In genomic region chr5:98292388-98293048, GRCm38 (mm10) we compare ENCODE assay signal across 10 mouse cellular contexts. TPM values are rescaled to one million over a fixed set of nuclear protein-coding genes. Genes with fewer than 3 reads are reported as not detected.
DNase-seq lines count a peak whose midpoint lies in the region; ATAC-seq and TF ChIP-seq lines count a peak whose summit lies in the region.
"Had no signal": no experiment of that assay in that cellular context is flagged by ENCODE, and none has a peak within 500 bp of the region (broad histone marks: within the 10 kb centered on the region; RNA-seq: fewer than 3 reads in every experiment).

No protein-coding gene starts in this region.

- intact Hi-C loops in left cerebral cortex, adult 2 months (cut with DNase I), result no loop called here
- intact Hi-C loops in left cerebral cortex, postnatal 36 days (cut with DNase I), result no loop called here

- H3K9me3 ChIP-seq in forebrain, embryonic 11.5 days (ENCODE audit: control insufficient read depth, low read length), result no peaks in the 10 kb centered on the region
- no peaks in the 10 kb centered on the region for H3K9me3 ChIP-seq in intestine, embryonic 14.5 days (ENCODE audit: control insufficient read depth, low read length)
- no peaks in the 10 kb centered on the region for H3K9me3 ChIP-seq in neural tube, embryonic 13.5 days
- H3K9me3 ChIP-seq: liver, embryonic 15.5 days had no signal

- TF ChIP-seq CTCF in left cerebral cortex, adult 2 months (IDR thresholded peaks at IDR 0.05), result no peak

- peaks cover 15% of the 10 kb centered on the region; the same call in 1 of the 2 replicates for H3K27me3 ChIP-seq in forebrain, embryonic 11.5 days (ENCODE audit: control insufficient read depth, insufficient read depth, low read length)
- peaks cover 35% of the 10 kb centered on the region for H3K27me3 ChIP-seq in intestine, embryonic 14.5 days (replicated peaks; ENCODE audit: control insufficient read depth, insufficient read depth, low read length)
- peaks cover 41% of the 10 kb centered on the region for H3K27me3 ChIP-seq in neural tube, embryonic 13.5 days

- no peak overlapping the region for H3K27ac ChIP-seq in left cerebral cortex, adult 2 months
- H3K27ac ChIP-seq in forebrain, embryonic 11.5 days (ENCODE audit: low read depth, low read length), result no peak overlapping the region
- no peak overlapping the region for H3K27ac ChIP-seq in intestine, embryonic 14.5 days (ENCODE audit: low read depth)
- no peak overlapping the region for H3K27ac ChIP-seq in neural tube, embryonic 13.5 days (replicated peaks)
- H3K27ac ChIP-seq: liver, embryonic 15.5 days had no signal

- peak overlapping the region; percentile 41 for H3K4me2 ChIP-seq in forebrain, embryonic 11.5 days (ENCODE audit: low read depth, low read length, severe bottlenecking)
- H3K4me2 ChIP-seq in intestine, embryonic 14.5 days (ENCODE audit: low read length), result peak overlapping the region; percentile 43
- H3K4me2 ChIP-seq in neural tube, embryonic 13.5 days, result peak overlapping the region; percentile 54
- H3K4me2 ChIP-seq: liver, embryonic 15.5 days had no signal

- ATAC-seq in forebrain, embryonic 11.5 days (replicated peaks; ENCODE audit: low FRiP score), result no peak
- ATAC-seq in intestine, embryonic 14.5 days (replicated peaks; ENCODE audit: low FRiP score, low TSS enrichment, low read depth), result no peak
- peak; percentile 63; the same call in 1 of the 2 replicates for ATAC-seq in neural tube, embryonic 13.5 days (ENCODE audit: low read depth)
- no peak for ATAC-seq in megakaryocyte progenitor cell, adult 5-6 weeks (replicated peaks; ENCODE audit: poor library complexity)

- 1% methylated on average over 19 of the region's 19 CpGs for WGBS in forebrain, embryonic 11.5 days
- 2% methylated on average over 19 of the region's 19 CpGs for WGBS in intestine, embryonic 14.5 days
- 2% methylated on average over 19 of the region's 19 CpGs for WGBS in neural tube, embryonic 13.5 days

- no peak overlapping the region for H3K9ac ChIP-seq in forebrain, embryonic 11.5 days (ENCODE audit: low read length)
- H3K9ac ChIP-seq in intestine, embryonic 14.5 days (ENCODE audit: low read length), result no peak overlapping the region
- H3K9ac ChIP-seq in neural tube, embryonic 13.5 days, result peak overlapping the region; percentile 42; the same call in 1 of the 2 replicates
- H3K9ac ChIP-seq: liver, embryonic 15.5 days had no signal

- DNase-seq in left cerebral cortex, adult 2 months (ENCODE audit: extremely low spot score in 1 of 2, low spot score in 2 of 2), result no peak
- no peak for DNase-seq in left cerebral cortex, postnatal 36 days (ENCODE audit: low spot score in 2 of 2)
- no peak for DNase-seq in forebrain, embryonic 11.5 days (ENCODE audit: low spot score)
- DNase-seq in intestine, embryonic 14.5 days (ENCODE audit: low spot score), result no peak
- no peak for DNase-seq in frontal cortex, postnatal 10 days (ENCODE audit: low spot score in 2 of 2)
- DNase-seq in layer of hippocampus, adult 18-20 months (ENCODE audit: low spot score in 2 of 2), result no peak
- DNase-seq: thymus, adult 18-20 months had no signal

- no peaks in the 10 kb centered on the region for H3K36me3 ChIP-seq in forebrain, embryonic 11.5 days (ENCODE audit: control insufficient read depth, insufficient read depth, low read length)
- no peaks in the 10 kb centered on the region for H3K36me3 ChIP-seq in intestine, embryonic 14.5 days (ENCODE audit: control insufficient read depth, insufficient read depth, low read length)
- H3K36me3 ChIP-seq in neural tube, embryonic 13.5 days, result no peaks in the 10 kb centered on the region
- H3K36me3 ChIP-seq: liver, embryonic 15.5 days had no signal

- peaks cover 1% of the 10 kb centered on the region; the same call in 1 of the 2 replicates for H3K4me1 ChIP-seq in forebrain, embryonic 11.5 days (replicated peaks; ENCODE audit: control insufficient read depth, insufficient read depth, low read length)
- H3K4me1 ChIP-seq in intestine, embryonic 14.5 days (replicated peaks; ENCODE audit: control insufficient read depth, insufficient read depth, low read length), result peaks cover 4% of the 10 kb centered on the region; the same call in 1 of the 2 replicates
- peaks cover 17% of the 10 kb centered on the region for H3K4me1 ChIP-seq in neural tube, embryonic 13.5 days (replicated peaks)
- H3K4me1 ChIP-seq: liver, embryonic 15.5 days had no signal

- peak overlapping the region; percentile 23; the same call in 1 of the 2 replicates for H3K4me3 ChIP-seq in left cerebral cortex, adult 2 months
- H3K4me3 ChIP-seq in forebrain, embryonic 11.5 days (ENCODE audit: low read depth, low read length), result peak overlapping the region; percentile 17
- H3K4me3 ChIP-seq in intestine, embryonic 14.5 days (ENCODE audit: low read depth, low read length), result peak overlapping the region; percentile 19; the same call in 1 of the 2 replicates
- peak overlapping the region; percentile 26 for H3K4me3 ChIP-seq in neural tube, embryonic 13.5 days
- H3K4me3 ChIP-seq: liver, embryonic 15.5 days had no signal

RNA-seq across cellular contexts. Expression of gene Cfap299, which starts 36.6 kb away (rescaled TPM):
- under 1 TPM in 1 of 2 experiments, not detected in 1; 0.42 TPM for total RNA-seq in left cerebral cortex, adult 2 months (2021)
- under 1 TPM in 1 of 2 experiments, not detected in 1; 0.76 TPM for total RNA-seq in left cerebral cortex, postnatal 36 days (2021)
- 0.23 and 0.32 TPM in 2 replicates for polyA plus RNA-seq in forebrain, embryonic 11.5 days (2014; fragmentation: Nextera tagmentation; extraction: Ambion mirVana)
- polyA plus RNA-seq in intestine, embryonic 14.5 days (2014; fragmentation: Nextera tagmentation; extraction: Ambion mirVana), result 0.36 TPM in 1 of 2 replicates, not detected in the other
- 0.61 TPM in 2 replicates for polyA plus RNA-seq in neural tube, embryonic 13.5 days (2015; fragmentation: Nextera tagmentation; extraction: Ambion mirVana)
- not detected in 2 replicates for total RNA-seq in megakaryocyte progenitor cell, adult 5-6 weeks (2015)
- total RNA-seq in megakaryocyte progenitor cell, adult 5-6 weeks (2017), result not detected in 2 replicates
- under 1 TPM; 0.41 to 0.89 TPM for total RNA-seq in layer of hippocampus, adult 18-20 months (2021)
- polyA plus RNA-seq: liver, embryonic 15.5 days had no signal

RNA-seq across cellular contexts. Expression of gene Fgf5, which starts 38.5 kb away (rescaled TPM):
- total RNA-seq in left cerebral cortex, adult 2 months (2021), result 1 to 10 TPM; 3.3 to 4.1 TPM
- 1 to 10 TPM; 4.0 to 4.1 TPM for total RNA-seq in left cerebral cortex, postnatal 36 days (2021)
- 0.16 and 0.32 TPM in 2 replicates for polyA plus RNA-seq in forebrain, embryonic 11.5 days (2014; fragmentation: Nextera tagmentation; extraction: Ambion mirVana)
- polyA plus RNA-seq in intestine, embryonic 14.5 days (2014; fragmentation: Nextera tagmentation; extraction: Ambion mirVana), result 1.9 and 2.5 TPM in 2 replicates
- polyA plus RNA-seq in neural tube, embryonic 13.5 days (2015; fragmentation: Nextera tagmentation; extraction: Ambion mirVana), result 1.3 and 2.2 TPM in 2 replicates
- total RNA-seq in megakaryocyte progenitor cell, adult 5-6 weeks (2015), result not detected in 2 replicates
- not detected in 2 replicates for total RNA-seq in megakaryocyte progenitor cell, adult 5-6 weeks (2017)
- total RNA-seq in layer of hippocampus, adult 18-20 months (2021), result 1 to 10 TPM; 3.8 to 4.8 TPM

Comparison
In these comparisons a context has a peak if more than half of its experiments do, and no peak if none do; other contexts are left out.
1. RNA of gene Fgf5, which starts 38.5 kb away (total RNA-seq): 3.8 to 4.8 TPM in layer of hippocampus, adult 18-20 months, 4.0 to 4.1 TPM in left cerebral cortex, postnatal 36 days and 3.3 to 4.1 TPM in left cerebral cortex, adult 2 months; not detected in megakaryocyte progenitor cell, adult 5-6 weeks; every median in the first group is over 4 times any median in the second.
2. Peak in every context shown above with its lines, with median percentiles within 50 percentile points of each other: H3K4me3 ChIP-seq and H3K4me2 ChIP-seq.